Mouse (Mus musculus): ENCODE results near the gene Aars2.
A peak's percentile ranks its signal among the peaks of the same experiment; 100 is the strongest.

- TF ChIP-seq ZC3H11A (IDR thresholded peaks at IDR 0.05; ENCODE audit: low read depth, low read length) (no peak), MAX (IDR thresholded peaks at IDR 0.05; ENCODE audit: low read length) (no peak), MYC (IDR thresholded peaks at IDR 0.05; ENCODE audit: low read depth, low read length) (no peak), EP300 (IDR thresholded peaks at IDR 0.05; ENCODE audit: low read length) (no peak), CTCF (conservative IDR thresholded peaks at IDR 0.05 in 1 of 2, IDR thresholded peaks at IDR 0.05 in 1 of 2; ENCODE audit: low read depth in 2 of 2, low read length in 2 of 2) (peak in 1 of 2 experiments; percentile 61; a peak in 2 of 4 replicates), POLR2A (IDR thresholded peaks at IDR 0.05; ENCODE audit: low read depth, low read length) (no peak), CHD1 (IDR thresholded peaks at IDR 0.05; ENCODE audit: low read depth, low read length) (no peak), GABPA (IDR thresholded peaks at IDR 0.05; ENCODE audit: insufficient replicate concordance, low read depth, low read length) (no peak)
Observed at GRCm38 (mm10) chr17:45499516-45499915, 7.1 kb upstream of the Aars2 start.
